Mouse (Mus musculus): ENCODE data around the gene Rbms1.

The Rbms1 gene

GRCm38 (mm10) chr2:60879141-60879818 lies 83.7 kb downstream of the Rbms1 start:
- DNase-seq (ENCODE audit: low spot score in 2 of 2) = no peak

- peak in 1 of 2 experiments; percentile 54 for DNase-seq (ENCODE audit: low spot score in 2 of 2)
Observed at GRCm38 (mm10) chr2:60877543-60878386, 85.2 kb downstream of the Rbms1 start.

DNA sequence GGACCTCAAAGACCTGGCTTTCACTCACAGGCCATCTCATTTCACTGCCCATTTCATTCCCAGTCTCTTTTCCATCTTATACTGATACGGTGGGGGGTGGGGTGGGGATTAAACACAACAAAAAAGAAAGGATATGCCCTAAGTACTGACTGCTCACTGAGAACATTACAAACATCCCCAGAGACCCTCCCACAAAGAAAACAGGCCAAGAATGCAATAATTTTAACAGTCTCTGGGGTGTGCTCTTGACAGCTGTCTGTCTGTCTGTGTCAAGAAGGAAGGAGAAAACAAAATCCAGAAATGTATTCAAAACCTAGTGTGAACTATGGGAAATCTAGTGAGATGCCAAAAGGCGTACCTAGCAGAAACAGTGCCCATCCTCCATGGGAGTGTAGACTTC lies 86.1 kb downstream of the Rbms1 start:
- no peak for DNase-seq (ENCODE audit: low spot score in 2 of 2)

DNA sequence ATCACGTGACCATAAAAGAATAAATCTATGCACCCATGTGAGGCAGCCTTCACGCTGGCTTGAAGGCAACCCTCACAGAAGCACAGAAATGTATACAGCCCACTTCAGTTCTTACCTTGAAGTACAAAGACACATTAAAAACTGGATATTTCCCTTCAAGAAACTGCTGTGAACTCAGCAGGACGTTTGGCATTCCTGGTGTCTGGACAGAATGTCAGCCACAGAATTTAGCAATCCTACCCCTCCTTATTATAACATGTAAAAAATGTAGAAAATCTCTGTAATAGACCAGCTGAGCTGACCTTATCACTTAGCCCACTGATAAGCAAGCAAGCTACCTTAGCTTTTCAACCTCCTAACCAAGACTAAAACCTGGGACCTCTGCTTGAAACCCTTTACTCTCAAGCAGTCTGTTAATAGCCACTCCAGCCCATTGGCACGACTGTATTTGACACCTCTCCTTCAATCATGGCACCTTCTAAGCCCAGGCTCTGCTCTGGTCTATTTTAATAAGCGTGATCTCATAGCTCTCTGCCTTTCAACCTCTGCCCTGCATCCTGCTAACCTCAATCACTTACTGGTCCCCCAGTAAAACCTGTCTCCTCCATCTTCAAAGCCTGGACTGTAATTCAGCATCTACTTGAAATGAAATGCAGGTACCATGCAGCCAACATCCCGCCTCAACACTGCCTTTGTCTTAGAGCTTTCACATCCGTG lies 90.7 kb downstream of the Rbms1 start:
- no peak for DNase-seq (ENCODE audit: low spot score in 2 of 2)

GRCm38 (mm10) chr2:60871001-60871400 lies 92.0 kb downstream of the Rbms1 start:
- DNase-seq (ENCODE audit: low spot score in 2 of 2) = no peak

DNA sequence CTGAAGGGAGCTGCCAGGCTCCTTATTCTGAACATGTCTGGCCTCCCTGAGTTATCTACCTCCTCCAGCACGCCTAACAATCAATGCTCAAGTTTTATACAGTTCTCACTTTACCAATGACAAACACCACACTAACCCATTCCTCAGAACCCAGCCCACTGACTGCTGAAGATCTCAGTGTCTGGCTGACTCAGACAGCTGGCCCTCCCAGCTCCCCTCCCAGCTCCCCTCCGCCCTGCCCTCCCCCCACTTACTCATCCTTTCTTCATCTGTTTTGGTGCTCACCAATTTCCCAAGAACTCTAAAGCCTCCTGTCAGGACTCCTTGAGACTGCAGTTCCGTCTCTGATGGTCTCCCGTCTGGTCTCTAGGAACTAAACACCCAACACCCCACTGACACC lies 92.5 kb downstream of the Rbms1 start:
- no peak for DNase-seq (ENCODE audit: low spot score in 2 of 2)

DNA sequence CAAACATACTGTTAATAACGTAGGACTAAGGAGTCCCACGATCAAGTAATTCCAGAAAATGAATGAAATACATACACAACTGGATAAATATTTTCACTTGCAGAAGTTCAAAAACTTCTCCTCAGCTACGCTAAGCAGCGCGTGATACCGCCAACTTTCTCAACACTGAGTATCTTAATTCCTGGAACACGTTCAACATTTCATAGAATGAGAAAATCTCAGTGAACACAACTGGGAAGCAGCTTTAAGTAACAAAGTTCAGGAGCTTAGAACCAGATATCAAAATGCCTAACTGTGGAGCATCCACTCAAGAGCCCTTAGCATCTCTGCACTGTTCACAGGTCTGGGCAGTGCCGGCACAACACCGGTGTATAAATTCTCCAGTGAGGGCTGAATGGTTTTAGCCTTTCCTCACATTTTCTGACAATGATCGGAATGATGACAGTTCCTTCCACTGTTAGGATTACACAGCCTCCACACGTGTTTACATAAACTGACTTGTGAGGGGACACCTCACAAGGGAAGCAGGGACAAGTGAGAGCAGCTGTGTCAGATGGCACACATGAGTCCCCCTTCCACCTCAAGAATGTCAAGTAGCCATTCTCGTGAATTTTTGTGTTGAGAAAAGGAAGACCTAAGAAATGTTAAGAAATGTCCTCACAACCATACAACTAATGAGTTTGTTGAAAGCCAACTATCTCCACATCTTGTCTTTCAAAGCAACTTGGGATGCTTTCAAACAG lies 93.8 kb downstream of the Rbms1 start:
- DNase-seq (ENCODE audit: low spot score in 2 of 2) = no peak

GRCm38 (mm10) chr2:60868060-60868662 lies 94.8 kb downstream of the Rbms1 start:
- no peak for DNase-seq (ENCODE audit: low spot score in 2 of 2)

GRCm38 (mm10) chr2:60867304-60867703 lies 95.7 kb downstream of the Rbms1 start:
- no peak for DNase-seq (ENCODE audit: low spot score in 2 of 2)

DNA sequence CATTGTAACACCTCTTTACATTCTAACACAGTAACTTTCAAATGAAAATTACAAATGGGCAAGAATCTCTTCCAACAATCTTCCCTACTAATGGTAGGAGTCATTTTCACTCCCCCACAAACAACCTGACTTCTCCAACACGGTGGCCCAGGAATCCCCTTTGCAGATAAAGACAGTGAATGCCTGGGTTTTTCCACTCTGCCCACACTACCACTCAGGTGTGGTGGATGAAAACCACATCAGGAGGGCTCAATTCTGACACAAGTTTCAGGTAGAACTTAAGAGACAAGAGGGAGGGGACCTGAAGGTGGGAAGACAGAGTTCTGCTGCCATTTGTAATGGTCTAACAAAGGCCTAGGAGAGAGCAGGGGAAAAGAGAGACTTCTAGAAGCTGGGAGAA lies 97.1 kb downstream of the Rbms1 start:
- DNase-seq (ENCODE audit: low spot score in 2 of 2) = no peak

DNA sequence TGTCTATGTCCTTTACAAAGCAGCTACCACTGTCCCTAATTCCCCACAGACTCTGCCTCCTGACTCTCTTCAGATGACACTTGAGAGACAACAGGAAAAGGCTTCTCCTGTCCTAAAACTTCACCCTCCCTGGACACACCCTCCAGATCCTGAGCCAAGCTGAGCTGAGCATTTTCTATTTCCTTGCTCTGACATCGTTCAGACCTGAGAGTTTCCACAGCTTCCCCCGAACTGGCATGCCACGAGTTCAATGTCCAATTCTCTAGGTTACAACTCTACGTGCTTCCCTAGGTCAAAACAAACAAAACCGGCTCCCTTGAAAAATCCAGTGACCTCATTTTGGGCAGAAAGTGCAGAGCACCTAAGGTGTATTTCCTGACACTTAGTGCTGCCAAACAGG lies 98.0 kb downstream of the Rbms1 start:
- DNase-seq (ENCODE audit: low spot score in 2 of 2) = no peak

- no peak for DNase-seq (ENCODE audit: low spot score in 2 of 2)
Observed at GRCm38 (mm10) chr2:60864256-60864795, 98.7 kb downstream of the Rbms1 start.

- DNase-seq (ENCODE audit: low spot score in 2 of 2) = no peak
Observed at GRCm38 (mm10) chr2:60863827-60864226, 99.2 kb downstream of the Rbms1 start.

- no peak for DNase-seq (ENCODE audit: low spot score in 2 of 2)
Observed at GRCm38 (mm10) chr2:60862913-60863711, 99.9 kb downstream of the Rbms1 start.

GRCm38 (mm10) chr2:60858116-60858515 lies 104.9 kb downstream of the Rbms1 start:
- DNase-seq (ENCODE audit: low spot score in 2 of 2) = no peak

GRCm38 (mm10) chr2:60856097-60856496 lies 106.9 kb downstream of the Rbms1 start:
- no peak for DNase-seq (ENCODE audit: low spot score in 2 of 2)

DNA sequence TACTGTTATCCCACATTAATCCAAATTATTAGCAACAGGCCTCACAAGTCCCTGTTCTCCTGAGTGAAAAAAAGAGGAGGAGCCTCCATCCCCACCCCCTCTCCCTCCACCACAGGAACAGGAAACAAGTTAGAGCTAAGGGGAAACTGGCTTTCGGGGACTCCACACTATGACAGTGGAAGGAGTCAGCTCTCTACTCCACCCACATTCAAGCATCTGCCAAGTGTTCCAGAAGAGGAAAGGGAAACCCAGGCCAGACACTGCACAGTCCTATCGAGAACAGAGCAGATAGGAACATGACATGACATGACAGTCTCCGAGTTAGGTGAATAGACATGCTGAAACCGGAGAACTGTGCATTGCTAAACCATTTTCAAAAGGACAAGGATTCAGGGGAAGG lies 108.0 kb downstream of the Rbms1 start:
- DNase-seq (ENCODE audit: low spot score in 2 of 2) = no peak

GRCm38 (mm10) chr2:60851898-60852297 lies 111.1 kb downstream of the Rbms1 start:
- DNase-seq (ENCODE audit: low spot score in 2 of 2) = no peak

GRCm38 (mm10) chr2:60851057-60851718 lies 111.8 kb downstream of the Rbms1 start:
- no peak for DNase-seq (ENCODE audit: low spot score in 2 of 2)

DNA sequence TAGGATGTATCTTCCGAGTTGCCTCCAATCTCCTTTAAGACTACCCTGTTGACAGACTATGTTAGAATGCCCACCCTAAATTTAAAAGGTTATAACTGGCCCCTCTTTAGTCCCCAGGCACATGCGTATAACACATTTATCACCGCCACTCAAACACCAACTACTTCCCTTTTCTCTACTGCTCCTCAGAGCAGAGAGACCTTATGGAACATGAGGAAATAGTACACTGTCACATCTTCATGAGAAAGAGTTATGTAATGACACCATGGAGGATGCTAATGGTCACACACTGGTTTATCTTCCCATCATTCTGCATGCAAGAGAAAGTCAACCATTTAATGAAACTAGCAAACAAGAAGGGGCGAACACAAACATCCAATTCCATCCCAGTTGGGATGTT lies 114.5 kb downstream of the Rbms1 start:
- DNase-seq (ENCODE audit: low spot score in 2 of 2) = no peak
